Mouse (Mus musculus): ENCODE results near the gene Dok3. TPM values are rescaled to one million over a fixed set of nuclear protein-coding genes. Genes with fewer than 3 reads are reported as not detected.

Gene Dok3
- polyA plus RNA-seq, 1 experiment from 2014 or later = 9.1 TPM

GRCm38 (mm10) chr13:55479008-55479407, 50.1 kb downstream of the Dok3 start:
- Histone ChIP-seq H3K27me3 (replicated peaks; ENCODE audit: insufficient read depth, low read length) (no peaks in the 10 kb centered on the region), H3K27ac (ENCODE audit: low read length) (peak overlapping the region; percentile 16; the same call in 1 of the 2 replicates)
- DNase-seq (ENCODE audit: low spot score) = peak; percentile 45

GRCm38 (mm10) chr13:55478036-55478435, 51.1 kb downstream of the Dok3 start:
- ATAC-seq (no peak), DNase-seq (ENCODE audit: low spot score) (no peak)
- H3K36me3 ChIP-seq (ENCODE audit: insufficient read depth, low read length) = no peaks in the 10 kb centered on the region
- TF ChIP-seq EP300 (IDR thresholded peaks at IDR 0.05) (no peak), CTCF (IDR thresholded peaks at IDR 0.05) (peak; percentile 68)
- no peak overlapping the region for H3K27ac ChIP-seq (ENCODE audit: low read length)
- H3K9me3 ChIP-seq (ENCODE audit: low read length) = no peaks in the 10 kb centered on the region
- no peak overlapping the region for H3K4me2 ChIP-seq (replicated peaks; ENCODE audit: low read depth, low read length)
- no peak overlapping the region for H3K4me3 ChIP-seq (ENCODE audit: low read depth, low read length)
- WGBS = 55% methylated on average over 5 of the region's 5 CpGs
- no peaks in the 10 kb centered on the region; the same call in 1 of the 2 replicates for H3K4me1 ChIP-seq (ENCODE audit: insufficient read depth, low read depth, low read length)
- no peak overlapping the region for H3K9ac ChIP-seq (replicated peaks; ENCODE audit: low read depth)
- no peaks in the 10 kb centered on the region; the same call in 1 of the 2 replicates for H3K27me3 ChIP-seq (replicated peaks; ENCODE audit: insufficient read depth, low read length)

More at GRCm38 (mm10) chr13:55479008-55479407, 50.1 kb downstream of the Dok3 start:
- peak; percentile 52 for ATAC-seq
- no peak overlapping the region for H3K4me3 ChIP-seq (ENCODE audit: low read depth, low read length)
- TF ChIP-seq CTCF (IDR thresholded peaks at IDR 0.05) (no peak), EP300 (IDR thresholded peaks at IDR 0.05) (peak; percentile 71)
- H3K4me1 ChIP-seq (ENCODE audit: insufficient read depth, low read depth, low read length) = no peaks in the 10 kb centered on the region; the same call in 1 of the 2 replicates
- no peak overlapping the region for H3K4me2 ChIP-seq (replicated peaks; ENCODE audit: low read depth, low read length)
- H3K9me3 ChIP-seq (ENCODE audit: low read length) = no peaks in the 10 kb centered on the region
- no peaks in the 10 kb centered on the region for H3K36me3 ChIP-seq (ENCODE audit: insufficient read depth, low read length)
- WGBS = 64% methylated on average over 7 of the region's 7 CpGs
- no peak overlapping the region for H3K9ac ChIP-seq (replicated peaks; ENCODE audit: low read depth)

GRCm38 (mm10) chr13:55477492-55477891, 51.6 kb downstream of the Dok3 start:
- Histone ChIP-seq H3K4me3 (ENCODE audit: low read depth, low read length) (no peak overlapping the region), H3K9ac (replicated peaks; ENCODE audit: low read depth) (no peak overlapping the region), H3K4me1 (ENCODE audit: insufficient read depth, low read depth, low read length) (no peaks in the 10 kb centered on the region; the same call in 1 of the 2 replicates), H3K9me3 (ENCODE audit: low read length) (no peaks in the 10 kb centered on the region), H3K36me3 (ENCODE audit: insufficient read depth, low read length) (no peaks in the 10 kb centered on the region), H3K4me2 (replicated peaks; ENCODE audit: low read depth, low read length) (no peak overlapping the region), H3K27me3 (replicated peaks; ENCODE audit: insufficient read depth, low read length) (no peaks in the 10 kb centered on the region; the same call in 1 of the 2 replicates), H3K27ac (ENCODE audit: low read length) (no peak overlapping the region)
- DNase-seq (ENCODE audit: low spot score) (no peak), ATAC-seq (no peak)
- TF ChIP-seq CTCF (IDR thresholded peaks at IDR 0.05) (no peak), EP300 (IDR thresholded peaks at IDR 0.05) (no peak)
- 70% methylated on average over 16 of the region's 16 CpGs for WGBS

GRCm38 (mm10) chr13:55476256-55476655, 52.8 kb downstream of the Dok3 start:
- H3K4me3 ChIP-seq (ENCODE audit: low read depth, low read length) = no peak overlapping the region
- 94% methylated on average over 5 of the region's 8 CpGs for WGBS
- H3K9ac ChIP-seq (replicated peaks; ENCODE audit: low read depth) = no peak overlapping the region
- H3K27me3 ChIP-seq (replicated peaks; ENCODE audit: insufficient read depth, low read length) = no peaks in the 10 kb centered on the region; the same call in 1 of the 2 replicates
- H3K9me3 ChIP-seq (ENCODE audit: low read length) = no peaks in the 10 kb centered on the region
- peaks cover 8% of the 10 kb centered on the region; the same call in 1 of the 2 replicates for H3K4me1 ChIP-seq (ENCODE audit: insufficient read depth, low read depth, low read length)
- ATAC-seq (no peak), DNase-seq (ENCODE audit: low spot score) (no peak)
- TF ChIP-seq EP300 (IDR thresholded peaks at IDR 0.05) = no peak
- no peak for TF ChIP-seq CTCF (IDR thresholded peaks at IDR 0.05)
- no peak overlapping the region for H3K4me2 ChIP-seq (replicated peaks; ENCODE audit: low read depth, low read length)
- H3K36me3 ChIP-seq (ENCODE audit: insufficient read depth, low read length) = no peaks in the 10 kb centered on the region
- no peak overlapping the region for H3K27ac ChIP-seq (ENCODE audit: low read length)

GRCm38 (mm10) chr13:55475750-55476149, 53.3 kb downstream of the Dok3 start:
- Histone ChIP-seq H3K27ac (ENCODE audit: low read length) (no peak overlapping the region), H3K36me3 (ENCODE audit: insufficient read depth, low read length) (no peaks in the 10 kb centered on the region), H3K4me3 (ENCODE audit: low read depth, low read length) (no peak overlapping the region), H3K4me1 (ENCODE audit: insufficient read depth, low read depth, low read length) (peaks cover 13% of the 10 kb centered on the region; the same call in 1 of the 2 replicates), H3K9ac (replicated peaks; ENCODE audit: low read depth) (no peak overlapping the region), H3K27me3 (replicated peaks; ENCODE audit: insufficient read depth, low read length) (peaks cover 2% of the 10 kb centered on the region; the same call in 1 of the 2 replicates), H3K4me2 (replicated peaks; ENCODE audit: low read depth, low read length) (no peak overlapping the region), H3K9me3 (ENCODE audit: low read length) (no peaks in the 10 kb centered on the region)
- DNase-seq (ENCODE audit: low spot score) (no peak), ATAC-seq (no peak)
- TF ChIP-seq CTCF (IDR thresholded peaks at IDR 0.05) (no peak), EP300 (IDR thresholded peaks at IDR 0.05) (no peak)
- WGBS = 87% methylated on average over 5 of the region's 5 CpGs

- no peak for TF ChIP-seq CTCF (IDR thresholded peaks at IDR 0.05)
- no peak for TF ChIP-seq EP300 (IDR thresholded peaks at IDR 0.05)
- no peak overlapping the region for H3K4me3 ChIP-seq (ENCODE audit: low read depth, low read length)
- H3K36me3 ChIP-seq (ENCODE audit: insufficient read depth, low read length) = no peaks in the 10 kb centered on the region
- no peak overlapping the region for H3K4me2 ChIP-seq (replicated peaks; ENCODE audit: low read depth, low read length)
- peaks cover 7% of the 10 kb centered on the region; the same call in 1 of the 2 replicates for H3K27me3 ChIP-seq (replicated peaks; ENCODE audit: insufficient read depth, low read length)
- no peaks in the 10 kb centered on the region for H3K9me3 ChIP-seq (ENCODE audit: low read length)
- no peak for DNase-seq (ENCODE audit: low spot score)
- no peak overlapping the region for H3K27ac ChIP-seq (ENCODE audit: low read length)
- H3K9ac ChIP-seq (replicated peaks; ENCODE audit: low read depth) = no peak overlapping the region
- no peak for ATAC-seq
- WGBS = 55% methylated on average over 5 of the region's 5 CpGs
- peaks cover 14% of the 10 kb centered on the region; the same call in 1 of the 2 replicates for H3K4me1 ChIP-seq (ENCODE audit: insufficient read depth, low read depth, low read length)
Measured at GRCm38 (mm10) chr13:55474621-55475069, 54.5 kb downstream of the Dok3 start.

Measured in lung, postnatal 0 days (tissue).